Mouse (Mus musculus) midbrain, postnatal 0 days (tissue): Measurements from ENCODE around the gene Pou3f1. TPM values are rescaled to one million over a fixed set of nuclear protein-coding genes. Genes with fewer than 3 reads are reported as not detected.
A peak's percentile ranks its signal among the peaks of the same experiment; 100 is the strongest.

Experiments
- ATAC-seq: fragments of 200-750 bp; cut with Nextera tagmentation; 2 replicates; pipeline ENCODE4 v1.8.0; 2017; ENCODE audit warnings: moderate number of reproducible peaks, mild to moderate bottlenecking, moderate TSS enrichment, moderate library complexity; ENCODE audit not compliant: low FRiP score
- DNase-seq: peaks from one replicate; pipeline ENCODE4 v3.0.0-alpha.2; 2015; ENCODE audit warnings: low spot score
- H3K27ac ChIP-seq: fragments of 300-500 bp; sonication (generic); 2 replicates; pipeline ENCODE4 v1.5.1; 2014; ENCODE audit warnings: low read depth, mild to moderate bottlenecking, low read length, mixed read lengths
- H3K27me3 ChIP-seq: fragments of 300-500 bp; sonication (generic); 2 replicates; pipeline ENCODE4 v1.6.1; 2014; ENCODE audit warnings: low read length, control low read depth, mixed read lengths; ENCODE audit not compliant: insufficient read depth
- H3K36me3 ChIP-seq: fragments of 300-500 bp; sonication (generic); 2 replicates; pipeline ENCODE4 v1.6.1; 2014; ENCODE audit warnings: low read length, control low read depth, mixed read lengths; ENCODE audit not compliant: insufficient read depth
- H3K4me1 ChIP-seq: fragments of 300-500 bp; sonication (generic); 2 replicates; pipeline ENCODE4 v1.6.1; 2014; ENCODE audit warnings: mild to moderate bottlenecking, control low read depth, antibody characterized with exemption, low read length, mixed read lengths; ENCODE audit not compliant: insufficient read depth
- H3K4me2 ChIP-seq: fragments of 300-500 bp; sonication (generic); 2 replicates; pipeline ENCODE4 v1.6.1; 2014; ENCODE audit warnings: low read depth, mild to moderate bottlenecking, low read length, mixed read lengths; ENCODE audit not compliant: poor library complexity, severe bottlenecking
- H3K4me3 ChIP-seq: fragments of 300-500 bp; sonication (generic); 2 replicates; pipeline ENCODE4 v1.5.1; 2014; ENCODE audit warnings: low read depth, mild to moderate bottlenecking, low read length, moderate library complexity
- H3K9ac ChIP-seq: fragments of 300-500 bp; sonication (generic); replicated peaks from 2 replicates; pipeline ENCODE4 v1.6.1; 2014; ENCODE audit warnings: mild to moderate bottlenecking, low read length, moderate library complexity, mixed read lengths; ENCODE audit not compliant: poor library complexity, severe bottlenecking
- H3K9me3 ChIP-seq: fragments of 300-500 bp; sonication (generic); 2 replicates; pipeline ENCODE4 v1.6.1; 2016; ENCODE audit warnings: low read length, control low read depth
- CTCF ChIP-seq: IDR thresholded peaks from 2 replicates; pipeline ENCODE4 v1.5.1; 2016; ENCODE audit warnings: antibody characterized with exemption, mild to moderate bottlenecking
- WGBS: fragments of 180-500 bp; shearing (Covaris S2); extraction: QIAGEN DNeasy Blood & Tissue Kit; methylation state at CpG from one replicate; pipeline ENCODE4 v1.1.7; 2014; 5-methylcytosine and 5-hydroxymethylcytosine counted together
- polyA plus RNA-seq: library from polyadenylated mRNA; unstranded; fragments of >200 nt; fragmentation: Nextera tagmentation; extraction: Ambion mirVana; gene quantifications from 2 replicates; pipeline ENCODE4 v1.2.1, GENCODE M21; 2015
- total RNA-seq: library from RNA; depleted of rRNA; stranded (reverse); fragments of >200 nt; gene quantifications from 2 replicates; pipeline ENCODE4 v1.2.3, GENCODE M21; 2014

The Pou3f1 gene
- total and polyA plus RNA-seq, 2 experiments from 2014 or later = 11.5 to 19.8 TPM

GRCm38 (mm10) chr4:124701052-124701845 is 44.6 kb downstream of the Pou3f1 start:
- DNase-seq (peak; percentile 46), ATAC-seq (peak; percentile 29; the same call in 1 of the 2 replicates)
- peak overlapping the region; percentile 100 for H3K4me2 ChIP-seq
- H3K9me3 ChIP-seq = no peaks in the 10 kb centered on the region
- peak overlapping the region; percentile 60 for H3K9ac ChIP-seq
- H3K4me3 ChIP-seq = peak overlapping the region; percentile 61
- WGBS = 3% methylated on average over 22 of the region's 22 CpGs
- no peaks in the 10 kb centered on the region for H3K27me3 ChIP-seq
- TF ChIP-seq CTCF = no peak
- no peaks in the 10 kb centered on the region for H3K36me3 ChIP-seq
- H3K27ac ChIP-seq = no peak overlapping the region
- peaks cover 4% of the 10 kb centered on the region; the same call in 1 of the 2 replicates for H3K4me1 ChIP-seq

DNA sequence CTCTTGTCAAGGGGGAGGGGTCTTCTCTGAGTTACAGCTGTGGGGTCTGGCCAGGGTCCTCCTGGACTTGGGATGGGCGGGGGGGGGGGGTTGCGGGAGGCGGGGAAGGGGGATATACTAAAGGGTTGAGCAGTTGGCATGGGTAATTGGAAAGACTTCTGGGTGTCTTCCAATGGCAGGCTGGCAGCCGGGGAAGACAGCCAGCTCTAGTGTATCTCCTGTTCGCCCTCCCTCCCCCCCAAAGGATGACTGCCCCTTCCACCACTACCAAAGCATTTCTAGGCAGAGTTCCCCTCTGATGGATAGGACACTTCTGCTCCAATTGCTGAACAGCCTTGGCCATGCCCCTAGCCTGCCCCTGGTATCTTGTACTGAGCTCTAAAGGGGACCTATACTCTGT is 45.3 kb downstream of the Pou3f1 start:
- no peaks in the 10 kb centered on the region for H3K36me3 ChIP-seq
- no peak overlapping the region for H3K4me3 ChIP-seq
- DNase-seq = peak; percentile 78
- no peak for ATAC-seq
- WGBS = 45% methylated on average over 5 of the region's 5 CpGs
- no peaks in the 10 kb centered on the region for H3K9me3 ChIP-seq
- H3K4me2 ChIP-seq = peak overlapping the region; percentile 100
- TF ChIP-seq CTCF = no peak
- no peak overlapping the region for H3K9ac ChIP-seq
- no peak overlapping the region for H3K27ac ChIP-seq
- peaks cover 4% of the 10 kb centered on the region; the same call in 1 of the 2 replicates for H3K4me1 ChIP-seq
- H3K27me3 ChIP-seq = no peaks in the 10 kb centered on the region

DNA sequence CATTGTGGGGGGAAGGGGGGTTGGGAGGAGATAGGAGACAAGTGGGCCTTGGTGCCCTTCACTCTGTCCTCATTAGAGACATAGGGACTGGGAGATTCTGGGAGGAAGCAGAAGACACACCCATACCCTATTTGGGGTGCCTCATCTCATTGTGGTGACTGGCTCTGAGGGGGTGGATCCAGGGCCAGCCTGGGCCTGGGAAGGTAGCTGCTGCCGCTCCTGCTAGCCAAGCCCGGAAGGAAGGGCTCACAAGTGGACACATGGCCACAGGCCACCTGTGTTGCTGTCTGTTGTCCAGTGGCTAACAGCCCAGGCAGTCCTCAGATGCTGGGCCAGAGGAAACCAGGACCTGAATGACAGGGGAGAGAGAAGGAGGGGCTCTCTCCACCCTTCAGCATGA is 46.8 kb downstream of the Pou3f1 start:
- H3K4me3 ChIP-seq = no peak overlapping the region
- H3K9ac ChIP-seq = no peak overlapping the region
- no peaks in the 10 kb centered on the region for H3K9me3 ChIP-seq
- ATAC-seq (no peak), DNase-seq (no peak)
- 53% methylated on average over 2 of the region's 2 CpGs for WGBS
- H3K27me3 ChIP-seq = no peaks in the 10 kb centered on the region
- TF ChIP-seq CTCF = no peak
- H3K27ac ChIP-seq = no peak overlapping the region
- no peaks in the 10 kb centered on the region for H3K36me3 ChIP-seq
- H3K4me2 ChIP-seq = no peak overlapping the region
- peaks cover 4% of the 10 kb centered on the region; the same call in 1 of the 2 replicates for H3K4me1 ChIP-seq

DNA sequence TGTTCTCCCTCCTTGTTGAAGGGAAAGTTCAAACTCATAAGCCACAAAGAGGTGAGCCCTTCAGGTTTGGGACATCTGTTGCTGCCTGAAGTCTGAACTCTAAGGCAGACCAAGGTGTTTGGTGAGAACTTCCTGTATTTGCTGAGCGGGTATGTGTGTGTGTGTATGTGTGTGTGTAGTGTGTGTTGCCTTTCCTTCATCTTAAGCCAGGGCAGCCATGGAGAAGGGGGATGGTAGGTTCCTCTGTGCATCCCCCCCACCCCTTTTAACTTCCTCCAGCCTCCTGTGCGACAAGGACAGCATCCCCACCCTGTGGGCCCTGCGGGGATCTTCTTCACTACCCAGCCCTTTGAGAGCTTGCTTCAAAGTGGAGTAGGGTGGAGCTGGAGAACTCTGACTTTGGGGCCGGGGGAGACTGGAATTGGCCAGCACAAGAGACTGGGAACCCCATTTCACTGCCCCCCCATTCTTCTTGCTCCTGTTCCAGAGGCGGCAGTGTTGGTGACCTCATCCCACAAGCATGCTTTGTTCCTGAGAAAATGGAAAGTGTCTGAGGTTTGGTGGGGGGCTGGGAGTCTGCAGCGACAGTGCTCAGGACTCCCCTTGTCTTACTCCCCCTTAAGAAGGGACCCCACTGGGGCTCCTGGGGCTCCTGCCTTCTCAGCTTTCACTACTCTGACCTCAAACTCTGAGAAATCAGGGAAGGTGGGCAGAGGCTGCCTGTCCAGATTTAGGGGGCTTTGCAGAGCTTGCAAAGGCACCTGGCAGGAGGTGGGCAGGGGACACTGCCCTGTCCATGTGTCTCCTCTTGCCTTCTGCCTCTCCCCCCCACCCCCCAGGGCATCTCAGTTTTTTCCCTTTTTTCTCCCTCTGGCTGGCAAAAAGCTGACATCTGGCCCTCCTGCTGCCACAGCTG is 47.5 kb downstream of the Pou3f1 start:
- peak overlapping the region; percentile 8; the same call in 1 of the 2 replicates for H3K27ac ChIP-seq
- H3K4me1 ChIP-seq = peaks cover 7% of the 10 kb centered on the region; the same call in 1 of the 2 replicates
- H3K36me3 ChIP-seq = no peaks in the 10 kb centered on the region
- no peak for TF ChIP-seq CTCF
- no peak overlapping the region for H3K9ac ChIP-seq
- no peaks in the 10 kb centered on the region for H3K9me3 ChIP-seq
- no peak overlapping the region for H3K4me2 ChIP-seq
- WGBS = 15% methylated on average over 6 of the region's 6 CpGs
- ATAC-seq (no peak), DNase-seq (no peak)
- no peak overlapping the region for H3K4me3 ChIP-seq
- H3K27me3 ChIP-seq = no peaks in the 10 kb centered on the region

DNA sequence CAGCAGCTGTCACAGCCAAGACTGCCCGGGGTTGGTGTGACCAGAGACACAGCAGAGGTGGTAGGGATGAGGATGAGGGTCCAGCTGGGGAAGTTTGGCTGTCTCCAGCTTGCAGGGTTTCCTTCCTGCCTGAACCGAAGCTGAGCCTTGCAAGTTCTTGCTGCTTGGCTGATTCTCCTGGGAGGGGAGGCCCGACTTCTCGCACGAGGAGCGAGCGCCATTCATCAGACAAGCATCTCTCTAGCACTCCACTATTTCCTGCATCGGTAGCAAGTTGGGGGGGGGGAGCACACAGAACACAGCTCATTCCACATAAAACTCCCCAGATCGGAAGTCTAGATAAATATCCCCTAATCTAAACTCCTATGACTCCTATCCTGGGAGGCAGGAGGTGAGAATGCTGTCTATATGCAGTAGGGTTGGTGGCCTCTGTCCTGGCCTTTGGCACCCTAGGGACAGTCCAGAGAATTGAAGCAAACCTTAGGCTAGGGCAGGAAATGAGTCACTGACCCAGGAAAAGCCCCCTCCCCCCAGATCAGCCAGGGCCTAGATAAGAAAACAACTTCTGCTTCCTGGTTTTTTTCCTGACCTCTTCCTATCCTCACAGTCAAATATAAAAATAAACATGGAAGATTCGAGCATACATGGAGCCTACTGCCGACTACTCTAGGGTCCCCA is 48.3 kb downstream of the Pou3f1 start:
- no peak for ATAC-seq
- Histone ChIP-seq H3K4me3 (no peak overlapping the region), H3K27me3 (no peaks in the 10 kb centered on the region), H3K9ac (no peak overlapping the region), H3K27ac (peak overlapping the region; percentile 8; the same call in 1 of the 2 replicates), H3K4me1 (peaks cover 3% of the 10 kb centered on the region; the same call in 1 of the 2 replicates), H3K9me3 (no peaks in the 10 kb centered on the region), H3K4me2 (no peak overlapping the region), H3K36me3 (no peaks in the 10 kb centered on the region)
- DNase-seq = no peak
- TF ChIP-seq CTCF = no peak
- WGBS = 27% methylated on average over 11 of the region's 11 CpGs
